Mouse (Mus musculus) testis, adult 2 months (tissue): ENCODE results near the gene Lsm11.
"Not testable (repeated sequence)": the region's sequence is repeated elsewhere in the genome, so short reads cannot be mapped to it uniquely, and the experiment has no call there.

Experiments
- CTCF ChIP-seq: fragments of 200-500 bp; IDR thresholded peaks from 2 replicates; pipeline ENCODE4 v1.5.1; 2012; ENCODE audit warnings: low read depth, mild to moderate bottlenecking, inconsistent platforms, low read length, moderate library complexity; ENCODE audit not compliant: control insufficient read depth, insufficient read depth, insufficient replicate concordance
- POLR2A ChIP-seq: fragments of 200-500 bp; IDR thresholded peaks from 2 replicates; pipeline ENCODE4 v1.6.1; 2012; ENCODE audit warnings: low read depth, mild to moderate bottlenecking, inconsistent platforms, low read length, moderate library complexity; ENCODE audit not compliant: control insufficient read depth

DNA sequence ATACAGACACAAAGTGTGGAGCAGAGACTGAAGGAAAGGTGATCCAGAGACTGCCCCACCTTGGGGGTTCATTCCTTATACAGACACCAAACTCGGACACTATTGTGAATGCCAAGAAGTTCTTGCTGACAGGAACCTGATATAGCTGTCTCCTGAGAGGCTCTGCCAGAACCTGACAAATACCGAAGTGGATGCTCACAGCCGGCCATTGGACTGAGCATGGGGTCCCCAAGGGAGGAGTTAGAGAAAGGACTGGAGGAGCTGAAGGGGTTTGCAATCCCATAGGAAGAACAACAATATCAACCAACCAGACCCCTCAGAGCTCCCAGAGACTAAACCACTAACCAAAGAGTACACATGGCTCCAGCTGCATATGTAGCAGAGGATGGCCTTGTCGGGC, 65.4 kb downstream of the Lsm11 start:
- not testable (repeated sequence) for TF ChIP-seq CTCF, POLR2A
